Mouse (Mus musculus) layer of hippocampus, adult 11-12 months (tissue): Measurements from ENCODE around the gene Hspd1.

Source experiments
- DNase-seq: peaks from one replicate; pipeline ENCODE4 v3.0.0; 2022; ENCODE audit warnings: low spot score

Hspd1 gene

GRCm38 (mm10) chr1:55041691-55042090 lies 46.4 kb downstream of the Hspd1 start:
- no peak for DNase-seq

- DNase-seq, result no peak
Measured at GRCm38 (mm10) chr1:55039944-55040343, 48.1 kb downstream of the Hspd1 start.

- DNase-seq, result no peak
Measured at GRCm38 (mm10) chr1:55031026-55031779, 56.8 kb downstream of the Hspd1 start.

GRCm38 (mm10) chr1:55029446-55029845 lies 58.6 kb downstream of the Hspd1 start:
- DNase-seq, result no peak

GRCm38 (mm10) chr1:55028512-55029249 lies 59.4 kb downstream of the Hspd1 start:
- DNase-seq, result peak; percentile 29

- no peak for DNase-seq
Measured at GRCm38 (mm10) chr1:55027966-55028365, 60.1 kb downstream of the Hspd1 start.
